28 mouse cellular contexts compared by ENCODE assay signal in the genomic region with DNA sequence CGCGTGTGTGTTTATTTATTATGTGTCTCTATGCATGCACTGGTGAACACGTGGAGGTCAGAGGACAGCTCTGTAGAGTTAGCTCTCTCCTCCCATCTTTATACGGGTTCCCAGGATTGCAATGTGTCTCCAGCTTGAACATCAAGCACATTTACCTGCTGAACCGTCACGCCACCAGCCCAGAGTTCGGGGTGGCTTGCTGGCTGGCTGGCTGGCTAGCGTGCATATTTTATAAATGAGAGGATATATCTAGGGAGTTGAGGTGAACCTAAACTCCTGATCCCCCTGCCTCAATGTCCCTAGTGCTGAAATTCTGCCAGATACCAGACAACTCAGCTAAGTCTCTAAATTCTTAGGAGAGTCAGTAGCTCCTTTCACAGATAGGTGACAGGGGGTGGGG.
"Had no signal": no experiment of that assay in that cellular context is flagged by ENCODE, and none has a peak within 500 bp of the region (broad histone marks: within the 10 kb centered on the region; RNA-seq: fewer than 3 reads in every experiment).

No protein-coding gene starts in this region.

- H3K4me2 ChIP-seq: embryonic facial prominence, embryonic 12.5 days; embryonic facial prominence, embryonic 13.5 days; embryonic facial prominence, embryonic 15.5 days; forebrain, embryonic 12.5 days; forebrain, embryonic 13.5 days; forebrain, embryonic 15.5 days had no signal

- H3K9me3 ChIP-seq: embryonic facial prominence, embryonic 10.5 days; embryonic facial prominence, embryonic 12.5 days; embryonic facial prominence, embryonic 13.5 days; embryonic facial prominence, embryonic 15.5 days; forebrain, embryonic 10.5 days; forebrain, embryonic 12.5 days; forebrain, embryonic 13.5 days; forebrain, embryonic 15.5 days had no signal

- DNase-seq: cerebellum, adult 2 months; cerebellum, adult 8-10 months; cerebellum, adult 9-10 months; cerebellum, adult 9-11 months; cerebellum, postnatal 10 days; cerebellum, postnatal 14 days; cerebellum, postnatal 25 days; cerebellum, postnatal 36 days; embryo, embryonic 11 days; forebrain, postnatal 0 days; gastrocnemius, adult 2 months; gastrocnemius, postnatal 10 days; gastrocnemius, postnatal 14 days; gastrocnemius, postnatal 25 days; gastrocnemius, postnatal 36 days; heart, adult 18-20 months; heart, adult 2 months had no signal

- H3K36me3 ChIP-seq: forebrain, embryonic 10.5 days had no signal

- H3K27me3 ChIP-seq: embryonic facial prominence, embryonic 12.5 days; embryonic facial prominence, embryonic 13.5 days; embryonic facial prominence, embryonic 15.5 days; forebrain, embryonic 15.5 days had no signal

- H3K4me3 ChIP-seq: embryonic facial prominence, embryonic 10.5 days; embryonic facial prominence, embryonic 12.5 days; embryonic facial prominence, embryonic 13.5 days; embryonic facial prominence, embryonic 15.5 days; erythroblast, embryonic 14.5 days; forebrain, embryonic 10.5 days; forebrain, embryonic 12.5 days; forebrain, embryonic 13.5 days; forebrain, embryonic 15.5 days; gastrocnemius, adult 2 months; heart, adult 2 months had no signal

- H3K9ac ChIP-seq: embryonic facial prominence, embryonic 12.5 days; embryonic facial prominence, embryonic 13.5 days; embryonic facial prominence, embryonic 15.5 days; forebrain, embryonic 12.5 days; forebrain, embryonic 13.5 days; forebrain, embryonic 15.5 days; forebrain, postnatal 0 days had no signal

- ATAC-seq: forebrain, embryonic 13.5 days; forebrain, embryonic 14.5 days; forebrain, embryonic 15.5 days; forebrain, embryonic 16.5 days; forebrain, postnatal 0 days had no signal

- H3K27ac ChIP-seq: embryonic facial prominence, embryonic 10.5 days; embryonic facial prominence, embryonic 12.5 days; embryonic facial prominence, embryonic 13.5 days; embryonic facial prominence, embryonic 15.5 days; forebrain, embryonic 10.5 days; forebrain, embryonic 12.5 days; forebrain, embryonic 13.5 days; forebrain, embryonic 15.5 days; gastrocnemius, adult 2 months; heart, adult 2 months had no signal
